Mouse (Mus musculus) bone marrow macrophage, adult 2 months (primary cell): ENCODE results near the gene Ppfibp2. TPM values are rescaled to one million over a fixed set of nuclear protein-coding genes. Genes with fewer than 3 reads are reported as not detected.
A peak's percentile ranks its signal among the peaks of the same experiment; 100 is the strongest.

Experiments used
- H3K27ac ChIP-seq: 2 replicates; pipeline ENCODE4 v1.5.1; 2012; ENCODE audit warnings: low read depth, low read length; ENCODE audit not compliant: insufficient read depth
- H3K4me1 ChIP-seq: 2 replicates; pipeline ENCODE4 v1.6.1; 2012; ENCODE audit warnings: low read length; ENCODE audit not compliant: control insufficient read depth, insufficient read depth
- H3K4me3 ChIP-seq: 2 replicates; pipeline ENCODE4 v1.5.1; 2012; ENCODE audit warnings: mild to moderate bottlenecking, low read length, moderate library complexity; ENCODE audit not compliant: insufficient read depth
- CTCF ChIP-seq: IDR thresholded peaks from 2 replicates; pipeline ENCODE4 v1.5.1; 2012; ENCODE audit warnings: low read depth, mild to moderate bottlenecking, low read length, moderate library complexity
- POLR2A ChIP-seq: IDR thresholded peaks from 2 replicates; pipeline ENCODE4 v1.6.1; 2012; ENCODE audit warnings: mild to moderate bottlenecking, low read depth, low read length, borderline replicate concordance
- polyA plus RNA-seq: library from polyadenylated mRNA; stranded (reverse); fragments of >200 nt; gene quantifications from 2 replicates; pipeline ENCODE4 v1.2.4, GENCODE M21; 2012; ENCODE audit not compliant: missing spikeins, insufficient read depth, insufficient read length

The Ppfibp2 gene
- polyA plus RNA-seq, 1 experiment, result 44.3 TPM

DNA sequence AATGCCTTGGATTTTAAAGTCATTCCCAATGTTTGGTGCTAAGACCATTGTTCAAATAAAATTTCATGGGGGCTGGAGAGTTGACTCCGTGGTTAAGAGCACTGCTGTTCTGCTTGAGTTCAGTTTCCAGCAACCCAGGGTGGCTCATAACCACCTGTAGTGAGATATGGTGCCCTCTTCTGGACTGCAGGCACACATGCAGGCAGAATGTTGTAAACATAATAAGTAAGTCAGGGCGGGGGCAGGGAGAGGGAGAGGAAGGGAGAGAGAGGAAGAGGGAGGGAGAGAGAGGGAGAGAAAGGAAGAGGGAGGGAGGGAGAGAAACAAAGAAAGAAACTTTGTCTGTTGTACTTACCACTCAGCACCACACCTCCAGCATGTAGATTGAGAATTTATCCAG lies 21.2 kb upstream of the Ppfibp2 start:
- Histone ChIP-seq H3K4me3 (no peak overlapping the region), H3K4me1 (no peaks in the 10 kb centered on the region)
- no peak for TF ChIP-seq POLR2A
- no peak for TF ChIP-seq CTCF

DNA sequence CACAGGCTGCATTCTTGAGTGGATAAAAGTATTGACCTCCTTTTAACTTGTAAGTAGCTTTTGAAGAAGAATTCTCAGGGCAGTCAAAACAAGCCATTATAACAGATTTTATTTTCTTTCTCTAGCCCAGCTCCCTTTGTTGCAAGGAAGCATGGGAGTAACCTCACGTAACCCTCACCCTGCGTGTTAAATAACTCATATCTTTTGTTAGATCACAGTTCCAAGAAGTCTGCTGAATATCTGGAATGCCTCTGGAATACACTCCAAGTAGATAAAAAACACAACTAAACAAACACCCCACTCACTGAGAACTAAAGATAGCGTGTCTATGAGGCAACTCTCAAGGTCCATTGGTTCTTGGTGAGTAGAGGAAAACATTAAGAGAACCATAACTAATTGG lies 20.7 kb upstream of the Ppfibp2 start:
- no peaks in the 10 kb centered on the region for H3K4me1 ChIP-seq
- H3K27ac ChIP-seq, result no peak overlapping the region
- H3K4me3 ChIP-seq, result no peak overlapping the region
- TF ChIP-seq CTCF (no peak), POLR2A (no peak)

More for the DNA sequence above, 21.2 kb upstream of the Ppfibp2 start:
- H3K27ac ChIP-seq, result no peak overlapping the region

DNA sequence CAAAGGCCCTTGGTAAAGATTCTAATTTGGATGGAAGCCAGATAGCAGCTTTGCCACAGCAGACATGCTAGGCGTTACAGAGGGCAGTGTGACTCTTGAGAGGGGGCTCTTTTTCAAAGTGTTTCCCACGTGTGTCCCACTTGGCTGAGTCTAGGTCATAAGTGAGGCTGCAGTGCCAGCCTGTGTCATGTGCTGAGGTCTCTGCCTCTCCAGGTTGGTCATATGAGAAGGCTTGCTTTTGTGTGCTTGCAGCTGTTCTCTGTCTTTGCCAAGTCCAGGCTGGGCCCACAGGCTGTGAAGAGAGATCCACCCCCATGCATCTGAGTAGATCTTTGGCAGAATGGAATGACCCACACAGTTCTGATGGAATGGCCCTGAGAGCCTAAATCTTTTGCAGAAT lies 2.4 kb upstream of the Ppfibp2 start:
- Histone ChIP-seq H3K4me3 (no peak overlapping the region), H3K27ac (no peak overlapping the region), H3K4me1 (peaks cover 25% of the 10 kb centered on the region)
- TF ChIP-seq POLR2A, result no peak
- TF ChIP-seq CTCF, result no peak

DNA sequence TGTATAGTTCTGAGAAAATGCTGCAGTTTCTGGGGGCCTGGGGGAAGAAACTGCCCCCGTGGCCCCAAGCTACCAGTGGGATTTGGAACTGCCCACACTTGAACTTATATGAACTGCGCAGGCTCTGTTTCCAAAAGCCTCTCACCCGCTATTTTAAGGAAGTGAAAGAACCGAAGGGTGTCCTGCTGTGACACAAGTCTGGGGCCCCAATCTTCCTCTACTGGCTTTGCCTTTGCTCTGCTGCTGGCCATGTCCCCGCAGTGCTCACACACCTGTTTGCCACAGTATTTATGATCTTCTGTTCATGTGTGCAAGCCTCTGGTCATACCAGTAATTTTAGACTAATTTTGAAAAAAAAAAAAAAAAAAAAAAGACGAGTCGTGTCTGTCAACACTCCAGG lies 1.1 kb upstream of the Ppfibp2 start:
- TF ChIP-seq CTCF (no peak), POLR2A (no peak)
- peaks cover 37% of the 10 kb centered on the region for H3K4me1 ChIP-seq
- H3K27ac ChIP-seq, result peak overlapping the region; percentile 94
- peak overlapping the region; percentile 80 for H3K4me3 ChIP-seq

- Histone ChIP-seq H3K4me3 (peak overlapping the region; percentile 80), H3K27ac (peak overlapping the region; percentile 94), H3K4me1 (peaks cover 42% of the 10 kb centered on the region)
- TF ChIP-seq POLR2A (no peak), CTCF (0 out of 2 replicates have a peak, but pooled peaks have one; percentile 4)
Measured at GRCm38 (mm10) chr7:107594325-107594856, 616 bp upstream of the Ppfibp2 start.

- Histone ChIP-seq H3K27ac (peak overlapping the region; percentile 47), H3K4me1 (peaks cover 48% of the 10 kb centered on the region), H3K4me3 (peak overlapping the region; percentile 80)
- TF ChIP-seq POLR2A (no peak), CTCF (no peak)
Measured at GRCm38 (mm10) chr7:107595426-107595825, 419 bp downstream of the Ppfibp2 start.

GRCm38 (mm10) chr7:107596753-107597152 lies 1.7 kb downstream of the Ppfibp2 start:
- TF ChIP-seq POLR2A, result no peak
- Histone ChIP-seq H3K4me1 (peaks cover 57% of the 10 kb centered on the region), H3K4me3 (peak overlapping the region; percentile 1; the same call in 1 of the 2 replicates), H3K27ac (peak overlapping the region; percentile 68)

- no peak overlapping the region for H3K4me3 ChIP-seq
- H3K4me1 ChIP-seq, result peaks cover 63% of the 10 kb centered on the region
Measured at GRCm38 (mm10) chr7:107597956-107598355, 2.9 kb downstream of the Ppfibp2 start.

GRCm38 (mm10) chr7:107600651-107601050 lies 5.6 kb downstream of the Ppfibp2 start:
- H3K4me1 ChIP-seq, result peaks cover 78% of the 10 kb centered on the region
- TF ChIP-seq POLR2A, result no peak
- no peak for TF ChIP-seq CTCF
- no peak overlapping the region for H3K27ac ChIP-seq
- no peak overlapping the region for H3K4me3 ChIP-seq

More at GRCm38 (mm10) chr7:107597956-107598355, 2.9 kb downstream of the Ppfibp2 start:
- H3K27ac ChIP-seq, result peak overlapping the region; percentile 68
- TF ChIP-seq CTCF, result no peak
- TF ChIP-seq POLR2A, result no peak

DNA sequence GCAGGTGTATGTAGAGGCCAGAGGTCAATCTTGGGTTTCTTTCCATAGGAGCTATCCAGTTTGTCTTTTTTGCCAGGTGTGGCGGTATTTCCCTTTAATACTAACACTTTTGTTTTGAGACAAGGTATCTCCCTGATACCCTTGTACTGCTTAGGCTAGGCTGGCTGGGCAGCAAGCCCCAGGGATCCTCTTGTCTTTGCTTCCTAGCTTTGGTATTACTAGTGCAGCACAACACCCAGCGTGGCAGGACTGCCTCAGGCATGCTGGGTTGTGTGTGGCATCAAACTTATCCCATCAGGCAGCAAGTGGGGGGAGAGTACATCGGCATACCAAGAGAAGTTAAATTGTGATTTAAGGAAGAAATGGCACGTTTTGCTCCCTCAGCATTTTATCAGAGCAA lies 7.5 kb downstream of the Ppfibp2 start:
- H3K4me1 ChIP-seq, result peaks cover 84% of the 10 kb centered on the region

More for the DNA sequence above, 7.5 kb downstream of the Ppfibp2 start:
- Histone ChIP-seq H3K4me3 (no peak overlapping the region), H3K27ac (no peak overlapping the region)
- TF ChIP-seq POLR2A (no peak), CTCF (no peak)
